Comparison of ENCODE assay signal across 8 mouse cellular contexts in genomic region chr3:101163160-101163990, GRCm38 (mm10). TPM values are rescaled to one million over a fixed set of nuclear protein-coding genes. Genes with fewer than 3 reads are reported as not detected.
A peak's percentile ranks its signal among the peaks of the same experiment; 100 is the strongest.
DNase-seq lines count a peak whose midpoint lies in the region; ATAC-seq and TF ChIP-seq lines count a peak whose summit lies in the region.
"Had no signal": no experiment of that assay in that cellular context is flagged by ENCODE, and none has a peak within 500 bp of the region (broad histone marks: within the 10 kb centered on the region; RNA-seq: fewer than 3 reads in every experiment).

No protein-coding gene starts in this region.

- no peaks in the 10 kb centered on the region for H3K27me3 ChIP-seq in kidney, postnatal 0 days (ENCODE audit: insufficient read depth, low read length)
- H3K27me3 ChIP-seq in limb, embryonic 11.5 days (ENCODE audit: control insufficient read depth, insufficient read depth, low read length), result no peaks in the 10 kb centered on the region

- no peak for ATAC-seq in kidney, postnatal 0 days (replicated peaks; ENCODE audit: low FRiP score, low read depth)
- ATAC-seq in limb, embryonic 11.5 days (ENCODE audit: insufficient number of reproducible peaks, low FRiP score, low TSS enrichment, low read depth), result no peak
- no peak for ATAC-seq in erythroid progenitor cell, adult 5-6 weeks (replicated peaks; ENCODE audit: low FRiP score, poor library complexity, severe bottlenecking)

- TF ChIP-seq CTCF in kidney, postnatal 0 days (IDR thresholded peaks at IDR 0.05; ENCODE audit: low read depth), result peak; percentile 30

- no peaks in the 10 kb centered on the region for H3K9me3 ChIP-seq in kidney, postnatal 0 days (replicated peaks; ENCODE audit: low read length)
- no peaks in the 10 kb centered on the region for H3K9me3 ChIP-seq in limb, embryonic 11.5 days (ENCODE audit: control insufficient read depth, low read length)
- H3K9me3 ChIP-seq: midbrain, embryonic 12.5 days had no signal

- H3K4me1 ChIP-seq in kidney, postnatal 0 days (replicated peaks; ENCODE audit: insufficient read depth, low read length), result no peaks in the 10 kb centered on the region
- H3K4me1 ChIP-seq in limb, embryonic 11.5 days (ENCODE audit: control insufficient read depth, insufficient read depth, low read length), result peaks cover 41% of the 10 kb centered on the region

- no peak overlapping the region for H3K4me3 ChIP-seq in kidney, postnatal 0 days (replicated peaks; ENCODE audit: low read depth, low read length)
- no peak overlapping the region for H3K4me3 ChIP-seq in limb, embryonic 11.5 days (ENCODE audit: low read depth, low read length)
- H3K4me3 ChIP-seq: midbrain, embryonic 12.5 days had no signal

- H3K27ac ChIP-seq in kidney, postnatal 0 days, result no peak overlapping the region
- H3K27ac ChIP-seq in limb, embryonic 11.5 days (replicated peaks; ENCODE audit: low read depth, low read length), result peak overlapping the region; percentile 10; the same call in 1 of the 2 replicates
- H3K27ac ChIP-seq: midbrain, embryonic 12.5 days had no signal

- H3K4me2 ChIP-seq in kidney, postnatal 0 days (ENCODE audit: low read length), result no peak overlapping the region
- no peak overlapping the region for H3K4me2 ChIP-seq in limb, embryonic 11.5 days (ENCODE audit: low read depth, severe bottlenecking)
- H3K4me2 ChIP-seq: midbrain, embryonic 12.5 days had no signal

- no peak overlapping the region for H3K9ac ChIP-seq in kidney, postnatal 0 days (ENCODE audit: low read depth, low read length)
- no peak overlapping the region for H3K9ac ChIP-seq in limb, embryonic 11.5 days (ENCODE audit: low read length)
- H3K9ac ChIP-seq: midbrain, embryonic 12.5 days had no signal

- WGBS in kidney, postnatal 0 days, result 39% methylated on average over 16 of the region's 16 CpGs
- 31% methylated on average over 16 of the region's 16 CpGs for WGBS in limb, embryonic 11.5 days

- no peaks in the 10 kb centered on the region for H3K36me3 ChIP-seq in kidney, postnatal 0 days (ENCODE audit: insufficient read depth, low read length)
- H3K36me3 ChIP-seq in limb, embryonic 11.5 days (ENCODE audit: control insufficient read depth, insufficient read depth, low read length), result no peaks in the 10 kb centered on the region
- H3K36me3 ChIP-seq: midbrain, embryonic 12.5 days had no signal

- DNase-seq in kidney, postnatal 0 days (ENCODE audit: low spot score), result peak; percentile 19
- DNase-seq in kidney, postnatal 4 days, result no peak
- DNase-seq in MN1 (ENCODE audit: low spot score), result peak; percentile 42
- DNase-seq in adrenal gland, postnatal 14 days, result peak; percentile 20
- no peak for DNase-seq in limb, embryonic 11.5 days (ENCODE audit: low spot score)
- no peak for DNase-seq in kidney, postnatal 25 days

RNA-seq across cellular contexts. Expression of gene Ptgfrn, which starts 53.3 kb away (rescaled TPM):
- polyA plus RNA-seq in kidney, postnatal 0 days (2015; fragmentation: Nextera tagmentation; extraction: Ambion mirVana), result 2.1 and 2.5 TPM in 2 replicates
- 32.1 and 33.3 TPM in 2 replicates for total RNA-seq in adrenal gland, postnatal 14 days (2021)
- polyA plus RNA-seq in limb, embryonic 11.5 days (2014; fragmentation: Nextera tagmentation; extraction: Ambion mirVana), result 6.4 and 6.6 TPM in 2 replicates
- 0.84 TPM in 1 of 2 replicates, not detected in the other for total RNA-seq in erythroid progenitor cell, adult 5-6 weeks (2015; ENCODE audit: low replicate concordance)
- not detected in 2 replicates for total RNA-seq in erythroid progenitor cell, adult 5-6 weeks (2017; ENCODE audit: low replicate concordance)

Comparison
In these comparisons a context has a peak if more than half of its experiments do, and no peak if none do; other contexts are left out.
1. DNase-seq: peak in kidney, postnatal 0 days (single experiment), MN1 (single experiment) and adrenal gland, postnatal 14 days (single experiment); none in kidney, postnatal 4 days (0 of 2), limb, embryonic 11.5 days (single experiment) and kidney, postnatal 25 days (0 of 2).
2. RNA of gene Ptgfrn, which starts 53.3 kb away (total RNA-seq): 32.1 to 33.3 TPM in adrenal gland, postnatal 14 days; 0.84 TPM in erythroid progenitor cell, adult 5-6 weeks; every median in the first group is over 10 times any median in the second.